Mouse (Mus musculus): ENCODE results near the gene Tk2. TPM values are rescaled to one million over a fixed set of nuclear protein-coding genes. Genes with fewer than 3 reads are reported as not detected.

Gene Tk2
- total RNA-seq, 2 experiments from 2014 or later, result 3.1 to 7.1 TPM

DNA sequence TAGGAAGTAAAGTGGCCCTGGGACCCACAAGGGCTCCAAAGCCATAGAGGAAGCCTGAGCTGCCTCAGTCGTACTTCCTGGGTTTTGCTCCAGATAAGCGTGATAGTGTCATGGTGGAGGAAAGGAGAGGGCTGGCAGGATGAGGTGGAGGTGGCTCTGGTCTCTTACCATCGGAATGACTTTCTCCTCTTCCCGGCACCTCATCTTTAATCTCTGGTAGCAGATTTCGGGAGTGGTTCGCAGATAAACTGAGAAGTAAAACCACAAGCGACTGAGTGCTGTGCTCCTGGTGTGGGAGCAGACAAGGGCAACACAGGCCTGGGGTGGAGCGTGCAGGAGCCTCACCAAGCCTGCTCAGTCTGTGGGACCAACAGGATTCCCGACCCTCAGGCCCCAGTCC is 18.0 kb downstream of the Tk2 start:
- ATAC-seq (replicated peaks; ENCODE audit: low FRiP score, poor library complexity, severe bottlenecking), result no peak

DNA sequence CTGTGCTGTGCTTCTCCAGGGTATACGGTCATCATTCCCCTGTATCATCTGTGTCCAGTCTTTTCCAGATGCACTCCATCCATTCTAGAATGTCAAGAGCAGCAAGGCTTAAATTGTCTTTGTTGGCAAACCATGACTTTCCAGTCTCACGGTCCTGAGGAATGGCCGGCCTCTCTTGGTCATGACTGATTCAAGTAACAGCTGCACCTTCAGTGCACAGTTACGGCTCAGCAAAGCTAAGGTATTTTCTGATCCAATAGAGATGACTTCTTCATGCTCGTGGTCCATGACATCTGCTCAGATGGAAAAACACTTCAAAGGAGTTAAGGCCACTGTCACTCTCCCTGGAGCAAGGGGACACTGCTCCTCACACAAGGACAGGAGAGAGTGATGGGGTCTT is 21.3 kb downstream of the Tk2 start:
- ATAC-seq (replicated peaks; ENCODE audit: low FRiP score, poor library complexity, severe bottlenecking), result no peak

DNA sequence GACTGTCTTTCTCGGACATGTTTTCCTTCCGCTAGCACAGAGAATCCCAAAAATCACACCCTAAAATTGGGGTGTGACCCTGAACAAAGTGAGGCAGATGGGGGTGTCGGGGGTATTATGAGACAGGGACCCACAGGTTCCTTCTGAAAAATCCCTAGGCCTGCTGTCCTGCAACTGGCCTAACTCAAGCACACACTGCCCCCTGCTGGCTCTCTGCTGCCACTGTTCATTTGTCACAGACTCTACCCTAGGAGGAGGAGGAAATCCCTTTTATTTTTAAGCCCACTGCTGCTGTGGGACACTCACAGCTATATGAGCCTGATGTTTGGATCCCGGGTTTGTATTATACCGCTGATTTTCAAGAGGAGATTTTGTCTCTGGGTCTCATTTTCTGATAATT is 28.6 kb downstream of the Tk2 start:
- ATAC-seq (replicated peaks; ENCODE audit: low FRiP score, poor library complexity, severe bottlenecking), result peak; percentile 74

DNA sequence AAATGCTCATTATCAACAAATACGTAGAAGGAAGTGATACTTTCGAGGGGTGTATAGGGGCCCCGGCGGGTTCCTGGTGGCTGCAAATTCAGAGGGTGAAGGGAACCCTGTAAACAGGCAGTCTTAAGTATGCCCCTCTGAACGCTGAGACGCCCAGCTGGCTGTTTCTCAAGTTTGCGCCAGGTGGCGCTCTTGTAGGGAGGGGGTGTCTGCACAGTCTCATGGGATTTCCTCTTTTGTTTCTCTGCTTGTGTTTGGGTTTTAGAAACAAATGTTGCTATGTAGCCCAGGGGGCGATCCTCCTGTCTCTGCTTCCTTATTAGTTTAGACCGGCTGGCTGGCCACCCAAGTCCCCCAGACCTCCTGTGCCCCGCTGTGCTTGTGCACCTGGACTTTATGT is 29.3 kb downstream of the Tk2 start:
- peak; percentile 60 for ATAC-seq (replicated peaks; ENCODE audit: low FRiP score, poor library complexity, severe bottlenecking)

DNA sequence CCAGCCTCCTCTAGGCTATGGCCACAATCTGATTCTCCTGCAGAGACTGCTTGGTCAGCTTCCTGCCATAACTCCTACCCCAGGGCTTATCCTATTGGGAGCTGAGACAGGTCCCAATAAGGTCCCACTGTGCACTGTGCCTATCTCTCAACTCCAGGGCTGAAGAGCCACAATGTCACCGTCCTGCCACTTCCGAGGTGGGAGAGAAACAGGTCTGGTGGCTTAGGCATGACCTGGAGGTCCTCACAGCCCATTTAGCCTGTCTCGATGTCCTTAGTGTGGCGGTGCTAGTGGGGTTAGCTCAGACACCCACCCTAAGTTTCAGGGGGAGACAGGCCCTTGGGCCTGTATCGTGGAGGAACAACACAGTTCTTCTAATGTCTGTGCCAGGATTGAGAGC is 30.8 kb downstream of the Tk2 start:
- ATAC-seq (replicated peaks; ENCODE audit: low FRiP score, poor library complexity, severe bottlenecking), result no peak

DNA sequence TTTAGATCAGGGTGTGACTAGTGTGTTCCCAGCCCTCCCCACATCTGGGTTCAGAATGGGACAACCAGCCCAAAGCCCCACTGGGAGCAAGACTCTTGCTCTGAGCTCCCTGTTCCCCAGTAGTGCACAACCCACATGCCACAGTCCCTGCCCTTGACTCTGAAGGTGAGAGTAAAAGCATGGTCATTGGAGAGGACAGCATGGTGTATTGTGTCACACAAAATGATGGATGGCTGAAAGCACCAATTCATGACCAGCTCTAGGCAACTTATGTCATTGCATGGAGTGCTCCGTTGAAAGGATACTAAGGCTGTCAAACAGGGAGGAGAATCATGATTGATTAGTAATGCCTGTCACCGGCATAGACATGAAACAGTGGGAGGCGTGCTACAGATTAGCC is 43.1 kb downstream of the Tk2 start:
- no peak for ATAC-seq (replicated peaks; ENCODE audit: low FRiP score, poor library complexity, severe bottlenecking)

DNA sequence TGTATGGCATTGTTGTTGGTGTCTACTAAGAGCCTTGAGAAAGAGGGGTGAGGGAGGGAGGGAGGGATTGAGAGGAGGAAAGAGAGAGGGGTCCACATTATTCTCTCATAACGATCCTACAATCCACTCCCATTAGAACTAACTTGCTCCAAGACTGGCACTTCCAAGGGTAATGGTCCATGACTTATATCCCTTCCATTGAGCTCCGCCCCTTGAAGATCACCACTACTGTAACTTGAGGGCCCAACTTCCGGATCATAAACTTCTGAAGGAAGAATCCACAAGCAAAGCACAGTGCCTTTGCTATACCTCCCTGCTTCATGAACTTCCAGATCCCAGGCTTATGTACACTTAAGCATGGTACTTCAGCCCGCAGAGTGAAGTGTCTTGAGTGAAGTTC is 46.0 kb downstream of the Tk2 start:
- ATAC-seq (replicated peaks; ENCODE audit: low FRiP score, poor library complexity, severe bottlenecking), result no peak

DNA sequence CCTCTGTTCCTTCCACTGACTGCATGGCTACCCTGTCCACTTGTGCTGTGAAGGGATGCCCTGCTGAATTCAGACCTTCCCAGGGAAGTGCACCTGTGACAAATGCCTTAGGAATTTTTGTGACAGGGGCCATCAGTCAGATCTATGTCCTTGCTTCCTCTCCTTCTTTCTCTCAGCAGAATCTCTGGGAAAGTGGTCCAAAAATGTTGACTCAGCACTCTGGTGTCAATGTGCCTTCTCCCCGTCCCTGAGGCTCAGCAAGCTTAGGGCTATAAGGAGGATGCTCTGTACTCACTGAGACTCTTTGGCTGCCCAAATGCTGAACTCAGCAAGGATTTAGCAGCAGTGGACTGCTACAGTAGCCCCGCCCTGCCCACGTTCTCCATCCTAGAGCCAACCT is 46.7 kb downstream of the Tk2 start:
- no peak for ATAC-seq (replicated peaks; ENCODE audit: low FRiP score, poor library complexity, severe bottlenecking)

DNA sequence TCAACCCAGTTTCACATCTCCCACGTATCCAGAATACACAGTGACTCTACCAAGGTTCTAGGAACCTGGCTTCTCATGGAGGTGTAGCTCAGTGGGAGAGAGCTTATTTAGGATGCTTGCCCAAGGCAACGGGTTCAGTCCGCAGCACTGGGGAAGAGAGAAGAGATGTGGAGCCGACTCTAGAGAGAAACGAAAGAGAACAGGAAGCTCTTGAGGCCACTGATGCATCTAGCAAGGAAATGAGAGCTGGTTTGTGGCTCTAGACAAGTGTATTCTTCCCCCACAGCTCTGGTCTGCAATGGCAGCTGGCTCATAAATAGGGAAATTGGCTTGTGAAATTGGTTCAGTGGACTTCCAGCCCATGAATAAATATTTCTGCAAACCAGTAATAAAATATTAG is 48.6 kb downstream of the Tk2 start:
- ATAC-seq (replicated peaks; ENCODE audit: low FRiP score, poor library complexity, severe bottlenecking), result no peak

DNA sequence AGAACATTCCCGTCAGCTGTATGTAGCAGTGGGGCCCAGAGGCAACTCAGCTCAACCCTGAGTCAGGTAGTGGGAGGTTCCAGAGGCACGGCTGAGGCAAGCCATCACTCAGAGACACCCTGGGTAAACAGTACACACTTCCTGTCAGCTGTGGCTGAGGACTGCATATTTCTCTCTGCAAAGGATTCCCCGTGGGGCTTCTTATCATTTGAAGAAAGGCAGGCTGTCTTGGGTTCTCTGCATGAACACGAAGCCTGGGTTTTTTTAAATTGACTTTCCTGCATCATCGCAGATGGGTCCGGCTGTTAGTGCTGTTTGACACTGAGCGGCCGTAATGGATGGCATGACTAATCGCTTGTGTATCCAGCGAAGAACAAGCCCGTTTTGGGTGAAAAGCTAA is 56.9 kb downstream of the Tk2 start:
- ATAC-seq (replicated peaks; ENCODE audit: low FRiP score, poor library complexity, severe bottlenecking), result no peak

DNA sequence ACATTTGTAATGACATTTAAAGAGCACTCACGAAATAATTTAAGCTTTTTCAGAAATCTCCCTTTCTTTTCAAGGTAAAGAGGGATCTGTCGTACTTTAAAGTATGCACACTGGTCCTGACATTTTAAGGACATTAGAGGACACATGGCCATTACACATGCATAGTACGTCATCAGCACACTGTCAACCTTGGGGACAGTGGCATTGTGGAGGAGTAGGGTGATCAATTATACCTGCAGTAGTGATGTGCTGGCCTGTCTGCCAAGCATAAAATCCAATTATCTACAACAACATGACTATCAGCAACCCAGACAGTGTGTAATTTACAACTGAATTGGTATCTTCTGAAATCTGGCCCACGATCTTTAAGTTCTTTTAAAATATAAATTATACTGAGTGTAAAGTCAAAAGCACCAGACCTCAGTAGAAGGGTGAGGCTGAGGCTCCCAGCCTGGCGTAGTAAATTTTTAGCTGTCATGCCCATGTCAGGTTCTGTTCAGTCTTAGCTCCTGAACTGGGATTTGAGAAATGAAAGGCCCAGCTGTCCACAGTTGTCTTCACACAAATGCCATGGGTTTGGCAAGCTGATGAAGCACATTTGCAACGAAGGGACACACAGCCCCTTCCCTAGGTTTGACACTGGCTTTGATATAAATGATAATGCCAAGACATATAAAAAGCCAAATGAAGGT is 57.4 kb downstream of the Tk2 start:
- no peak for ATAC-seq (replicated peaks; ENCODE audit: low FRiP score, poor library complexity, severe bottlenecking)

DNA sequence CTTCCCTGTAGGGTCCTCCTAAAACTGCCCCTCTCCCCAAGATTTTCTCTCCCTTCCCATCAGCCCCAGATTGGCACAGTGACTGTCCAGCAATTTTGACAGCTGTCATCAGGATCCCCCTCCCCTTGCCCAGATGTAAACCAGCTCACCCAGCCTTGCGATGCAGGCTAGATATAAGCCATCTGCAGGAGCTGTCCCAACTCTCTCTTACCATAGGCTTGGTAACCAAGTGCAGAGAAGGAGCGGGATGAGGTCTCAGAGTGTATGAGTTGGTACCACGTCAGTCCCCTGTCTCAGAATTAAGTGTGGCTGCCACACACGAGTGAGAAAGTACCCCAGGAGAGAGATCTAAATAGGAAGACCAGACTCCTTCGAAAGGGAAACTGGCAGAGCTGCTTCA is 59.9 kb downstream of the Tk2 start:
- no peak for ATAC-seq (replicated peaks; ENCODE audit: low FRiP score, poor library complexity, severe bottlenecking)

DNA sequence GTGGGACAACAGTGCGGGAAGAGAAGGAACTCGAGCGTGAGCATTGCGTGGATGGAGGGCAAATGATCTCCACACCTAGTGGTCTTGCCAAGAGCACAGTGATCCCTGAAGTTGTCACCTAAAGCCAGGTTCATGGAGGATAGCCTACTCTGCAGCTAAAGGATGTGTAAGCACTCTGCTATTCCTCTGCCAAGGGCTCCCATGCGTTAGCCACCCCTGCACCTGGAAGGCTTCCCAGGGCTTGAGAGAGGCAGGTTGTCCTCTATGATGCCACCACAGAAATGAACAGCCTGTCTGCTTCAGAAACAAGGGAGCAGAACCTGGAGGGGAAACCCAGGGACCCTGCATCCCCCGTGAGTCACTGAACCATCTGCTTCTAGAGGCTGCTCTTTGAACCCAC is 60.7 kb downstream of the Tk2 start:
- ATAC-seq (replicated peaks; ENCODE audit: low FRiP score, poor library complexity, severe bottlenecking), result no peak

DNA sequence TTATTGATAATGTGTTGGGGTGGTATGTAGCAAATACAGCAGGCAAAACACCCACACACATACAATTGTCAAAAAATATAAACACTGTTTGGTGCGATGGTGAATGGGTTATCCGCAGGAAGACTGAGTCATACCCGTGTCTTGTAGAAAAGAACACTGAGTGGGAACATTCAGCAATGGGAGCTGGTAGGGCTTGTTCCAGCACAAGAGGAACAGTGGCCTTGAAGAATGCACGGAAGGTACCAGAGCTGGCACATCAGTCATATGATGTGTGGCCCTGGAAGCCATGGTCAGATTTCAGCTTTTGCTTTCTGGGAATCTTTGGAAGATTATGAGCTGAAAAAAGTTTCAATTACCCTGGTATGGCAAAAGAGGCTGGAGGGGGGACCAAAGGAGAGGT is 61.5 kb downstream of the Tk2 start:
- no peak for ATAC-seq (replicated peaks; ENCODE audit: low FRiP score, poor library complexity, severe bottlenecking)

DNA sequence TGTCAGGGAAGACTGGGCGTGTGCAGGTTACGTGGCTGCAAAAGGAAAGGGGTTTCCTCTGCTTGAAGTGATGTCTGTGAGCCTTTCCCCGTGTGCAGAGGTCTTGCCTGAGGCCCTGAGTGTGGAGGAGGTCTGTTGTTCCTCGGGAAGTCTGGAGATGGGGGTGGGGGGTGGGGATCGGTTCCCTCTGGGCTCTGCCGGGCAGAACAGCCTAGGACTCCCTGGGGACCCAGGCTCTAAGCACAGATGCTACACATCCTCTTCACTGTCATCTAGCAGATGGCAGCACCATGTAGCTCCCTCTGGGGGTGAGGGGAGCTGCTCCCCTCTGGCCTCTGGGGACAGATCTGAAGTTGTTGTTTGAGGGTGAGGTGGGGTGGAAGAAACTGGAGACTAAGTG is 63.5 kb downstream of the Tk2 start:
- ATAC-seq (replicated peaks; ENCODE audit: low FRiP score, poor library complexity, severe bottlenecking), result no peak

DNA sequence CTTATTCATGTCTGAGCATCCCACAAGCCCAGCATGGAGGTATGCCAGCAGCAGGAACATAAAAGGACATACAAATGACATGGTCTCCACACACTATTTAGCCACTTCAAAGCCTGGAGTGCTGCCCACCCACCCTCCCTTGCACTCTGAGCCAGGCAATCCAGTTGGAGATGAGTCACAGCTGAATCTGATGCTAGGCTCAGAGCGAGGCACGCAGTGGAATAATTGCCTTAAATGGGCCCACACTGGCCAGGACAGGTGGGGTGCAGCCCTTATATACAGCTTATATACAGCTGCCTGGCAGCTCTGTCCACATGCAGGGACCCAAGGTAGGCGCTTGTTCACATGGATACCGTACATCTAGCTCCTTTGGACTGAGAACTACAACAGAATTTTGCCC is 71.3 kb downstream of the Tk2 start:
- ATAC-seq (replicated peaks; ENCODE audit: low FRiP score, poor library complexity, severe bottlenecking), result no peak

Other genes with a start within 250 kb of the Tk2 start
- gene Cdh5, start 146.9 kb downstream of the Tk2 start, total RNA-seq (2015; ENCODE audit: low replicate concordance), result not detected in 2 replicates
- not detected in 2 replicates for gene Cdh5, start 146.9 kb downstream of the Tk2 start, total RNA-seq (2017; ENCODE audit: low replicate concordance)
- not detected in 2 replicates for gene Bean1, start 78.1 kb downstream of the Tk2 start, total RNA-seq (2015; ENCODE audit: low replicate concordance)
- not detected in 2 replicates for gene Bean1, start 78.1 kb downstream of the Tk2 start, total RNA-seq (2017; ENCODE audit: low replicate concordance)
- gene Cklf, start 2.3 kb upstream of the Tk2 start, total RNA-seq (2015; ENCODE audit: low replicate concordance), result 19.2 and 51.7 TPM in 2 replicates
- 5.2 and 9.8 TPM in 2 replicates for gene Cklf, start 2.3 kb upstream of the Tk2 start, total RNA-seq (2017; ENCODE audit: low replicate concordance)
- not detected in 2 replicates for gene Cmtm2a, start 44.6 kb upstream of the Tk2 start, total RNA-seq (2015; ENCODE audit: low replicate concordance)
- gene Cmtm2a, start 44.6 kb upstream of the Tk2 start, total RNA-seq (2017; ENCODE audit: low replicate concordance), result not detected in 2 replicates
- gene Gm45711, start 61.5 kb upstream of the Tk2 start, total RNA-seq (2015; ENCODE audit: low replicate concordance), result not detected in 2 replicates
- gene Gm45711, start 61.5 kb upstream of the Tk2 start, total RNA-seq (2017; ENCODE audit: low replicate concordance), result not detected in 2 replicates
- gene Cmtm1, start 61.6 kb upstream of the Tk2 start, total RNA-seq (2015; ENCODE audit: low replicate concordance), result not detected in 2 replicates
- not detected in 2 replicates for gene Cmtm1, start 61.6 kb upstream of the Tk2 start, total RNA-seq (2017; ENCODE audit: low replicate concordance)
- not detected in 2 replicates for gene Gm11020, start 73.0 kb upstream of the Tk2 start, total RNA-seq (2015; ENCODE audit: low replicate concordance)
- gene Gm11020, start 73.0 kb upstream of the Tk2 start, total RNA-seq (2017; ENCODE audit: low replicate concordance), result not detected in 2 replicates
- not detected in 2 replicates for gene Cmtm2b, start 73.7 kb upstream of the Tk2 start, total RNA-seq (2015; ENCODE audit: low replicate concordance)
- not detected in 2 replicates for gene Cmtm2b, start 73.7 kb upstream of the Tk2 start, total RNA-seq (2017; ENCODE audit: low replicate concordance)
- gene Cmtm3, start 90.9 kb upstream of the Tk2 start, total RNA-seq (2015; ENCODE audit: low replicate concordance), result 8.6 and 14.0 TPM in 2 replicates
- 1.5 and 3.3 TPM in 2 replicates for gene Cmtm3, start 90.9 kb upstream of the Tk2 start, total RNA-seq (2017; ENCODE audit: low replicate concordance)
- 0.96 and 1.0 TPM in 2 replicates for gene Cmtm4, start 147.2 kb upstream of the Tk2 start, total RNA-seq (2015; ENCODE audit: low replicate concordance)
- gene Cmtm4, start 147.2 kb upstream of the Tk2 start, total RNA-seq (2017; ENCODE audit: low replicate concordance), result 0.51 and 0.70 TPM in 2 replicates
- gene Dync1li2, start 194.5 kb upstream of the Tk2 start, total RNA-seq (2015; ENCODE audit: low replicate concordance), result 22.8 and 30.4 TPM in 2 replicates
- 48.3 and 63.4 TPM in 2 replicates for gene Dync1li2, start 194.5 kb upstream of the Tk2 start, total RNA-seq (2017; ENCODE audit: low replicate concordance)

Data from erythroblast, adult 5-6 weeks (primary cell).